Mouse (Mus musculus): Measurements from ENCODE around the gene Angptl7.

Angptl7 gene

DNA sequence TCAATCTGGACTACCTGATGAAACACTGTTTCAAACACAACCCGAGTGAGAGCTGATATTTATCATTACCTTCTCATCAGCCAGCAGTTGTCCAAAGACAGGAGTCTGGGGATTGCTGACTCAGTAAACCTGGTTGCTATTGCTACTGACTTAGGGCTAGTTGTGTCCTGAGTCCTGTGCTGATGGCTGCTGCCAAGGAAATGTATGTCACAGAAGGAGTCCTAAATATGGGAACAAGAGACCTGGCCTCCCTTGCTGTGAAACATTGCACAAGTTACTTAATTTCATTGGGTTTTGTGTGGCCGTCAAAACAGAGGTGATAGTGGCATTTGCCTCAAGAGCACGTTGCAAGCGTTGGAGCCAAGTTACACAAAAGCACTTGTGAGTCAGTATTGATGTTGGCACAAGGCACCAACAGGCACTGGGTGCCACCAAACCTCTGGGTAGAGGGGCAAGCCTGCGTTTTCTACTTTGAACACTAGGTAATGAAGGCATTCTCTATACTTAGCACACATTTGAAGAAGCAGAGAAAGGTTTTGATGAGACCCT lies 44.7 kb downstream of the Angptl7 start:
- no peak for DNase-seq (ENCODE audit: low spot score)

DNA sequence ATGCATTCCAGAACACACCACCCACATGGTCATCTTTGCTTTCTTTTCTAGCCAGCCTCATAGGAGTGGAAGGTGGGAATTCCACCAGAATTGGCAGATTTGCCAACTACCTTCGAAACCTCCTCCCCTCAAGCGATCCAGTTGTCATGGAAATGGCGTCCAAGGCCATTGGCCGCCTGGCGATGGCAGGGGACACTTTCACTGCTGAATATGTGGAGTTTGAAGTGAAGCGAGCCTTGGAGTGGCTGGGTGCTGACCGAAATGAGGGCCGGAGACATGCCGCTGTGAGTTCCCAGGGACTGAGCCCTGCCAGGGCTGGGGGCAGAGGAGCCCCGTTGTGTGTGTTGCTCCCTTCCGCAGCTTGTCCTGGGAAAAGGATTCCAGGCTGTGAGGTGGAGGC lies 46.6 kb downstream of the Angptl7 start:
- no peak for DNase-seq (ENCODE audit: low spot score)

DNA sequence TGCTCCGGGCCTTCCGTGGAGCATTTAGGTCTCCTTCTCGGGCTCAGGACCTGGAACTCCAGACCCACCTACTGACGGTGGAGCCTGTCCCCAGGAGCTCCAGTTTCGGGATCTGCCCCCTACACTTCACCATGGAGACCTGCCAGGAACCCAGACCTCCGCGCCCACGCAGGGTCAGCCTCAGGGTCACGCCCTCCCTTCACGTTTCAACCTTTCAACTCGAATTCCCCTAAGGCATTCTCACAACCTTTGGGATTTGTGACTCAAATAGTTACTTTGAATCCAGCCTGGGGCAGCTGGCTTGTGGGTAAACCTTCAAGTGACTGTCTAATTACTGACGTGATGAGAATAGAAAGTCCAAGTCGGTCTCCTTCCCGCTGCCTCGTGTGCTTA lies 51.4 kb downstream of the Angptl7 start:
- DNase-seq (ENCODE audit: low spot score), result peak; percentile 31

DNA sequence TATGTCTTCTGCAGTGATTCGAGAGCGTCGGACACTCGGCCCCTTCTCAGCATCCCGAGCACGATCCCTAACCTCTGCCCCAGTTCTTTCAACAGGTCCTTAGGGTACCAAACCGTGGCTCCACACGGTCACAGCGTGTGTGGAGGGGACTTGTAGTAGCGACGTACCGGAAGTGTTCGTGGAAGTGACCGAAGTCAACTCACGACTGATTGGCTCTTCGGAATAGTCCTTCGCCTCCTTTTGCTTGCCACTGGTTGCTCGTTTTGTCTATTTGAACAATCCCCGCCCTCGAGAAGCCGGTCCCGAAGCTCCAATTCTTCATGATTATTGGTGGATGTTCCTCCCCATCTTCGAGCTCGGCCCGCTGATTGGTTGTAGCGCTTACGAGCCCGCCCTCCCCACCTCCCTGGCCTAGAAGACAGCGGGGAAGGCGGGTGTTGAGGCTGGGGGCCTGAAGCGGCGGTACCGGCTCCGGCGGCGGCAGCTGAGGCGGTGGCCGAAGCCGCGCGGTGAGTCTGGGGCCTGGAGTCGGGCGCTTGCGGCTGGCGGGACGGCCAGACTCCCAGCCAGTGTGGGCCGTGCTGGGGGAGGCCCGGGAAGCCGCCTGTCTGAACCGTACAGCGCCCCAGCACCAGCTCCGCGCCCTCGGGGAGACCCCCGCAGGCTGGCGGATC lies 51.9 kb downstream of the Angptl7 start, which contains the start of gene Mtor:
TSS of gene Mtor (plus strand) at position 433 of the 674 bp plus-strand sequence.
- DNase-seq (ENCODE audit: low spot score), result peak; percentile 78
